Mouse (Mus musculus) embryonic facial prominence, embryonic 12.5 days (tissue): Measurements from ENCODE around the gene Ddx28. TPM values are rescaled to one million over a fixed set of nuclear protein-coding genes. Genes with fewer than 3 reads are reported as not detected.
"Not testable (repeated sequence)": the region's sequence is repeated elsewhere in the genome, so short reads cannot be mapped to it uniquely, and the experiment has no call there.

Experiments
- ATAC-seq: fragments of 200-750 bp; cut with Nextera tagmentation; 2 replicates; pipeline ENCODE4 v1.8.0; 2017; ENCODE audit not compliant: insufficient number of reproducible peaks, insufficient read depth, low FRiP score, low TSS enrichment
- H3K27ac ChIP-seq: fragments of 300-500 bp; sonication (generic); 2 replicates; pipeline ENCODE4 v1.5.1; 2016; ENCODE audit warnings: mild to moderate bottlenecking
- H3K27me3 ChIP-seq: fragments of 300-500 bp; sonication (generic); 2 replicates; pipeline ENCODE4 v1.6.1; 2016; ENCODE audit warnings: mild to moderate bottlenecking, moderate library complexity
- H3K36me3 ChIP-seq: fragments of 300-500 bp; sonication (generic); 2 replicates; pipeline ENCODE4 v1.6.1; 2016; ENCODE audit warnings: mild to moderate bottlenecking
- H3K4me1 ChIP-seq: fragments of 300-500 bp; sonication (generic); 2 replicates; pipeline ENCODE4 v1.6.1; 2016
- H3K4me2 ChIP-seq: fragments of 300-500 bp; sonication (generic); replicated peaks from 2 replicates; pipeline ENCODE4 v1.6.1; 2016; ENCODE audit warnings: mild to moderate bottlenecking, moderate library complexity
- H3K4me3 ChIP-seq: fragments of 300-500 bp; sonication (generic); 2 replicates; pipeline ENCODE4 v1.5.1; 2016; ENCODE audit warnings: mild to moderate bottlenecking
- H3K9ac ChIP-seq: fragments of 300-500 bp; sonication (generic); 2 replicates; pipeline ENCODE4 v1.6.1; 2016; ENCODE audit warnings: mild to moderate bottlenecking, moderate library complexity
- H3K9me3 ChIP-seq: fragments of 300-500 bp; sonication (generic); 2 replicates; pipeline ENCODE4 v1.6.1; 2016; ENCODE audit warnings: mild to moderate bottlenecking, moderate library complexity
- WGBS: fragments of 180-500 bp; shearing (Covaris S2); methylation state at CpG from one replicate; pipeline ENCODE4 v1.1.7; 2016; 5-methylcytosine and 5-hydroxymethylcytosine counted together
- polyA plus RNA-seq: library from polyadenylated mRNA; unstranded; fragments of >200 nt; fragmentation: Nextera tagmentation; extraction: Ambion mirVana; gene quantifications from 2 replicates; pipeline ENCODE4 v1.2.1, GENCODE M21; 2016

Gene Ddx28
- polyA plus RNA-seq, 1 experiment from 2014 or later, result 22.6 TPM

DNA sequence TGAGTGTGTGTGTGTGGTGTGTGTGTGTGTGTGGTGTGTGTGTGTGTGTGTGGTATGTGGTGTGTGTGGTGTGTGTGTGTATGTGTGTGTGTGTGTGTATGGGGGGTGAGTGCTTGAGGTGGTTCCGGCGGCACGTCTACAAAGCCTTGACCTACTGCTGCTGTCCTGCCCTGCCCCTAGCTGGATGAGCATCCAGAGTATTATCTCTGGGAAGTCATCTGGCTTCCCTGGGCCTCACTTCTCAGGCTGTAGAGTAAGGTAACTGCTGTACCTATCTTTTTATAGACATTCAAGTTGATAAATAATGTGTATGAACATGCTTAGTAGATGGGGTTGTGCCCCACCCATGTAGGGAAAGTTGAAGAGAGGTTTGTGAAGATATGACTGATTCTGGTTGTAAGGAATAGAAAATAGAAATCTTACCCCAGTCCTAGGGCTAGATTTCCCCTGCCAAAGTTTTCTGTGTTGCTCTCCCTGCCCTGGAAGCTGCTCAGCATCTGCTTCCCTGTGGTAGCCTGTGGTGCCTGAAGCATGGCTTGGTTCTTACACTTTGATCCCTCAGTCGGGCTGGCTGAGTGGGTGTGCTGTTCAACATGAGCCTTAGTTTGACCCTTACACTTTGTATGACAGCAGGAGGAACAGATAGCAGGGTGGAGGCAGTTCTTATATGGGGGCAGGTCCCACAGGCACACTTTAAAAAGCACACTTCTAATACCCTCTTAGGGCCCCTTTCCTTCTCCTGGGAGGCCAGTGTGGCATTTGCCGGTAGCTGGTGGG lies 36.4 kb upstream of the Ddx28 start:
- ATAC-seq, result no peak
- Histone ChIP-seq H3K9ac (no peak overlapping the region), H3K9me3 (no peaks in the 10 kb centered on the region), H3K4me1 (no peaks in the 10 kb centered on the region), H3K4me3 (no peak overlapping the region), H3K27ac (no peak overlapping the region), H3K27me3 (no peaks in the 10 kb centered on the region), H3K4me2 (no peak overlapping the region), H3K36me3 (peaks cover 25% of the 10 kb centered on the region; the same call in 1 of the 2 replicates)
- WGBS, result 80% methylated on average over 5 of the region's 5 CpGs

DNA sequence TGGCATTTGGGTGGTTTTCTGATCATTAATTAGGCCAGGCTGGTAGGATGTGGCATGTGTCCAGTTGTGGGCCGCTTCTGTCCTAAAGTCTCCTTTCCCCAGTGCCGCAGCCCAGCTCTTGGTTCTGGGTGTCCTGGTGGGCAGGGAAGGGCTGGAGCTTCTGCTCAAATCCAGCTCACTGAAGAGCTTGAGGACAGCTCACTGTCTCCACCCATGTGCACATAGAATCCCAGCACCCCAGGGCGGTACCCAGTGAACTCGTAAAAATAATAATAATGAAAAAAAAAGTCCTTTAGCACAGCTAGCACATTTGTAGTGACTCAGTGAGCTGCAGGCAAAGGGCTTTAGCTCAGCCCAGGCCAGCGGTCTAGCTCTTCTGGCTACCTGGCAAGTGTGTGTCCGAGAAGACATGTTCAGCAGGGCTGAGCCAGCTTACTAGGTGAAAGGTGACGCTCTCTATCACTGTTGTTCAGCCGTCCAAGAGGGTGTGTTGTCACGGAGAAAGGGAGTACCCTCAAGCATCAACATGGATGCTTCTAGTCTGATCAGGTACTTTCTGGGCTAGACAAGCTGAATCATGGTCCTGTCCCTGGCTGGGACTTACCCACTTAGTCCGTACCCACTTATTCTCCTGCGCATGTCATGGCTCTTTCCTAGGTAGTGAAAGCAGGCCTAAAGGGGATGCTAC lies 35.3 kb upstream of the Ddx28 start:
- H3K4me1 ChIP-seq, result no peaks in the 10 kb centered on the region
- no peak for ATAC-seq
- H3K27me3 ChIP-seq, result no peaks in the 10 kb centered on the region
- no peak overlapping the region for H3K4me2 ChIP-seq
- H3K9me3 ChIP-seq, result no peaks in the 10 kb centered on the region
- no peak overlapping the region for H3K4me3 ChIP-seq
- no peak overlapping the region for H3K27ac ChIP-seq
- H3K36me3 ChIP-seq, result peaks cover 16% of the 10 kb centered on the region; the same call in 1 of the 2 replicates
- WGBS, result 94% methylated on average over 11 of the region's 11 CpGs
- no peak overlapping the region for H3K9ac ChIP-seq

DNA sequence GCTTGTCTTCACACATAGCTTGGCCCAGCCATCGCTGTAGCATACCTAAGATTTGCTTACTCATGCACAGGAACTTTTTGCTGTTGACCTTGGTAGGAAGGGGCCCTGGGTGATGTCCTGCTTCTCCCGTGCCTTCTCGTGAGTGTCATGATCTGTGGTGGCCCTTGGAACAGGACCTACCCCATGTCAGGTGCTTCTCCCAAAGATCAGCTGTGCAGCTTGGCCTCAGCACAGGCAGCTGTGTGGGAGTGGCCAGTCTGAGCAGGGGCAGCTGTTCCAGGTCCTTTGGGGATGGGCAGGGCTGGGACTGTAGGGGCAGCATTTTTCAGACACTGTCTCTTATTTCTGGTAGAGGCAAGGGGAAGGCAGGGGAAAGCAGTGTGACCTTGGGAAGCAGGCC lies 32.5 kb upstream of the Ddx28 start:
- no peak overlapping the region for H3K4me2 ChIP-seq
- ATAC-seq, result no peak
- H3K4me1 ChIP-seq, result no peaks in the 10 kb centered on the region
- no peaks in the 10 kb centered on the region for H3K27me3 ChIP-seq
- peaks cover 6% of the 10 kb centered on the region; the same call in 1 of the 2 replicates for H3K36me3 ChIP-seq
- H3K27ac ChIP-seq, result no peak overlapping the region
- no peak overlapping the region for H3K4me3 ChIP-seq
- H3K9ac ChIP-seq, result no peak overlapping the region
- H3K9me3 ChIP-seq, result no peaks in the 10 kb centered on the region
- 93% methylated on average over 3 of the region's 3 CpGs for WGBS

DNA sequence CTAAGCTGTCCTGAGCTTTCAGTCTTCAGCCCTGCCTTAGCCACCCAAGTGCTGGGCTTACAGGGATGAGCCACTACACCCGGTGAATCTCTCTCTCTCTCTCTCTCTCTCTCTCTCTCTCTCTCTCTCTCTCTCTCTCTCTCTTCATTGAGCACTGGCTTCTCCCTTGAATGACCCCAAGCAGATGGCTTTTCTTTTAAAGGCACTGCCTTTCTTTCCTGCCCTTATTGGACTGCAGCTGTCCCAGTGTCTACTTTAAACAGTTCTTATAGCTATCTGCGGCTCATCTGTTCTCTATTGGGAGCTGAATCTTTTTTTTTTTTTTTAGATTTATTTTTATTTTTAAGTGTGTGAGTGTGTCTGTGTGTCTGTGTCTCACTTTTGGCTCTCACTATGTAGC lies 31.4 kb upstream of the Ddx28 start:
- H3K4me3 ChIP-seq, result no peak overlapping the region
- ATAC-seq, result no peak
- H3K36me3 ChIP-seq, result peaks cover 6% of the 10 kb centered on the region; the same call in 1 of the 2 replicates
- 83% methylated on average over 2 of the region's 2 CpGs for WGBS
- no peak overlapping the region for H3K9ac ChIP-seq
- H3K27ac ChIP-seq, result no peak overlapping the region
- no peak overlapping the region for H3K4me2 ChIP-seq
- H3K9me3 ChIP-seq, result no peaks in the 10 kb centered on the region
- no peaks in the 10 kb centered on the region for H3K4me1 ChIP-seq
- no peaks in the 10 kb centered on the region for H3K27me3 ChIP-seq

DNA sequence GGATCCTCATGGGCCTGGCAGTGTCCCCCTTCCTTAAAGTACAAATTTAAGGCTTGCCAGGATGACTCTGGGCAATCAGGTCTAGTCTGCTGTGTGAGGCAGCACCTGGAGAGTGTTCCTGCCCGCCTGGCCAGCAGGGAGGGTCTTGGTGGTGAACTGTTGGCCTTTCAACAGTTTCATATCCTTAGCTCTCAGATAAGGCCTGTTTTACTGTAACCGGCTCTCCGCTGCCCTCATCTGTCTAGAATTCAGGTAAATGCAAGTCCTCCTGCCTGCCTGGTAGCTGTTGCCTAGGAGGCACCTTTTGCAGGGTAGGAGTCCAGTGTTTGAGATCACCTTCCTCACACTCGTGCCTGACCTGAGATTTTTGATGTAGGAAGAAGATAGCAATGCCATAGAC lies 28.5 kb upstream of the Ddx28 start:
- ATAC-seq, result no peak
- Histone ChIP-seq H3K27ac (no peak overlapping the region), H3K4me1 (no peaks in the 10 kb centered on the region), H3K9ac (no peak overlapping the region), H3K4me2 (no peak overlapping the region), H3K9me3 (no peaks in the 10 kb centered on the region), H3K27me3 (no peaks in the 10 kb centered on the region), H3K4me3 (no peak overlapping the region), H3K36me3 (peaks cover 8% of the 10 kb centered on the region; the same call in 1 of the 2 replicates)
- 67% methylated on average over 4 of the region's 4 CpGs for WGBS

DNA sequence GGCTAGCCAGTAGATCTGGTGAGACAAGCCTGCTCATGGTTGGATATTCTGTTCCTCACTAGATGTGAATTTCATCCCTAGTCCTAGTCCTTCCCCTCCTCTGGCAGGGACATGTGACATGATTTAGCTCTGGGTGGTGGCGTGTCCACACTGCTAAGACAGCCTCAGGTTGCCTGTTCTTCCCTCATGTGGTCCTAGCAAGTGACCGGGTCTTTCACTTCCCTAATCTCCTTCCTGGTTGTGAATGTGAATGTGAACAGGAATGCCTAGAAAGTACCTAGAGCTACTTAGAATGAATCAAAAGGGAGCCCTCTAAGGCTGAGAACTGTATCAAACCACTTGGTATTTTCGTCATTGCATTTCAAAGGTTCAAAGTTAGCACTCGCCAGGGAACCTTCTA lies 27.9 kb upstream of the Ddx28 start:
- H3K4me2 ChIP-seq, result no peak overlapping the region
- H3K9me3 ChIP-seq, result no peaks in the 10 kb centered on the region
- no peak overlapping the region for H3K4me3 ChIP-seq
- no peak overlapping the region for H3K9ac ChIP-seq
- H3K27ac ChIP-seq, result no peak overlapping the region
- H3K27me3 ChIP-seq, result no peaks in the 10 kb centered on the region
- ATAC-seq, result no peak
- 83% methylated on average over 4 of the region's 4 CpGs for WGBS
- no peaks in the 10 kb centered on the region for H3K4me1 ChIP-seq
- H3K36me3 ChIP-seq, result peaks cover 8% of the 10 kb centered on the region; the same call in 1 of the 2 replicates

DNA sequence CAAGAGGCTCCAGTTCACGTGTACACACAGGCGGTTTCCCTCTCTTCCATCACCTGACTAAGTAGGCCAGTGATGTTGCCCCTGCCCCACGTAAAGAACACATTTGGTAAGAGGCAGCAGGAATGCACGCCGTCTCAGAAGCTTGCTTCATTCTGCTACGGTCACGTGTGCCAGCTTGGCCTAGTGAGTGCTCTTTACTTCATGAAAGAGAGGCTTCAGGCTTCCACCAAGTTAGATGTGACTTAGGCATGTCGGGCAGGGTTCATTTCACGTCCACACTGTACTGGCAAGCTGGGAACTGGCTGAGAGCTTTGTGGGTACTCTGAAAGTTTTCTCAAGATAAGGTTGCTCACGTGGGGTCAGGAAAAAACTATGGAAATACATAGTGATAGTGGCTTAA lies 27.0 kb upstream of the Ddx28 start:
- Histone ChIP-seq H3K9ac (no peak overlapping the region), H3K4me3 (no peak overlapping the region), H3K9me3 (no peaks in the 10 kb centered on the region), H3K4me1 (no peaks in the 10 kb centered on the region), H3K4me2 (no peak overlapping the region), H3K27ac (no peak overlapping the region), H3K36me3 (peaks cover 10% of the 10 kb centered on the region; the same call in 1 of the 2 replicates), H3K27me3 (no peaks in the 10 kb centered on the region)
- 92% methylated on average over 10 of the region's 10 CpGs for WGBS
- ATAC-seq, result no peak

DNA sequence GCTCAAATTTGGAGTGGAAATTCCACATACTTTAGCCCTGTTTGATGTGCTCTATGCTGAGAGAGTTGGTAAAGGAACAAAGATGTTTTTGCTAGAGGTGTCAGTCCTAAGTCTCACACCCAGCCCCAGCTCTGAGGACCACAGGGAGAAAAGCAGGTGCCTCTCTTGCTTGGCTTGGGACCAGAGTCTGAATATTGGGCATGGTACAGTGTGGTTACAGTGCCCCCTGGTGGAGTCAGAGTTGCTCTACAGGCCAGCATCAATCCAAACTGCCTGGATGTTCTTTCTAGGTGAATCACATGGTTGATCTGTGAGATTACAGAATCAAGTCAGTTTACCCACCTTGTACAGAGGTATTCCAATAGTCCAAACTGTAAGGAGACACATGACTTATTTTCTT lies 10.8 kb upstream of the Ddx28 start:
- Histone ChIP-seq H3K36me3 (peaks cover 19% of the 10 kb centered on the region), H3K27ac (no peak overlapping the region), H3K9ac (no peak overlapping the region), H3K9me3 (no peaks in the 10 kb centered on the region), H3K27me3 (no peaks in the 10 kb centered on the region), H3K4me2 (no peak overlapping the region), H3K4me1 (no peaks in the 10 kb centered on the region), H3K4me3 (no peak overlapping the region)
- 0 out of 2 replicates have a peak, but pooled peaks have one; percentile 15 for ATAC-seq

DNA sequence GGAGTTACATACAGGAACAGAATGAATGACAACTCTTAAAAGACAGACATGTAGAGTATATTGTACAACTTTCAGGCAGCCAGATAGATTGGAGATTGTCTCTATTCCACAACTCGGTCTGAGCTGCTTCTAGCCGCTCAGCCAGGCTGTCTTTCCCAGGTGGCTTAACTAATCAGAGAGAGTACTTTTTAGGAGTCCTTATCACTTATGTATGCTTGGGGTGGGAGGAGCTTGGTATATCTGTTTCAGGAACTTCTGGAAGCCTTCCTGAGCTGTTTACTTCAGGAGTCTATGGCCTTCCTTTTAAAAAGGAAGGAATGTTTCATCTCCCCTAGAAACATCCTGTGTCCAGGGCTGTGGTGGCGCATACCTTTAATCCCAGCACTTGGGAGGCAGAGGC lies 6.4 kb upstream of the Ddx28 start:
- H3K4me1 ChIP-seq, result no peaks in the 10 kb centered on the region
- peaks cover 23% of the 10 kb centered on the region; the same call in 1 of the 2 replicates for H3K36me3 ChIP-seq
- H3K4me2 ChIP-seq, result no peak overlapping the region
- H3K9me3 ChIP-seq, result no peaks in the 10 kb centered on the region
- 85% methylated on average over 3 of the region's 3 CpGs for WGBS
- H3K9ac ChIP-seq, result no peak overlapping the region
- H3K4me3 ChIP-seq, result no peak overlapping the region
- H3K27me3 ChIP-seq, result no peaks in the 10 kb centered on the region
- H3K27ac ChIP-seq, result no peak overlapping the region
- ATAC-seq, result no peak

DNA sequence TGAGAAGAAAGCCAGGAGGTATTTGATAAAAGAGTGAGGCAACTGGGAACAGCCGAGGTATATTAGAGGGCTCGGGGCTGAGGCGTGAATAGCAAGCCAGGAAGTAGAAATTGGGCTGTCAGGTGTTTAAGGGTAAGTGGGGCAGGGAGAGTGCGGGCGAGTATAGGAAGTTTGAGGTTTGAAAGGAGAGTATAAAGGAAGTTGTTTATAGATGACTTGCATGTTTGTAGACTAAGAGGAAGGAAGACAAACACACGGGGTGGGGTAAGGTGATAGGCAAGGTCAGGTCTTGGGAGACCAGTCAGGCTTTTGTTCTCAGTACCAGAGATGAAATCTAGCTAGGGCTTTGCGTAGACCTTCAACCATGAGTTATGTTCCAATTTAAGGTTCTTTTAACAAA lies 5.4 kb upstream of the Ddx28 start:
- whole genome bisulfite sequencing, result 94% methylated on average over 7 of the region's 7 CpGs
- no peaks in the 10 kb centered on the region for H3K9me3 ChIP-seq

DNA sequence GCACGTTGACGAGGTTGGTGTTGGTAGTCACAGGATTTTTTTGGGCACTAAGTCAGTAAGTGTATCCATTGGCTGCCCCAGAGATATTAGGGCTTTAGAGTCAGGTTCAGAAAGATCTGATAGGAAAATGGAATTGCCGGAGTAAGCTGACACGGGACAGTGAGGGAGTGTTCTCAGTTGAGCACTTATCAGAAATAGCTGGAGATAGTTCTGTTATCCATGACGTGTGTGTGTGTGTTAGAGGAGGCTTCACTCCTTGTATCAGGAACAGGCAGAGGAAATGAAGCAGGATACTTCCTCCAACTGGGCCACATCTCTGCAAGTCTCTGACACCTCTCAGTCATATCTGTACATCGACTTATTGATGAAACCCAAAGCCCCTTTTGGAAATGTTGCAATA lies 4.6 kb upstream of the Ddx28 start:
- Histone ChIP-seq H3K36me3 (peaks cover 21% of the 10 kb centered on the region; the same call in 1 of the 2 replicates), H3K9ac (no peak overlapping the region), H3K27me3 (no peaks in the 10 kb centered on the region), H3K9me3 (no peaks in the 10 kb centered on the region), H3K4me2 (no peak overlapping the region), H3K27ac (no peak overlapping the region), H3K4me1 (no peaks in the 10 kb centered on the region), H3K4me3 (no peak overlapping the region)
- ATAC-seq, result no peak
- WGBS, result 96% methylated on average over 6 of the region's 6 CpGs

More for the DNA sequence above, 5.4 kb upstream of the Ddx28 start:
- no peak overlapping the region for H3K4me2 ChIP-seq
- H3K4me3 ChIP-seq, result no peak overlapping the region
- no peaks in the 10 kb centered on the region for H3K27me3 ChIP-seq
- no peak for ATAC-seq
- peaks cover 23% of the 10 kb centered on the region; the same call in 1 of the 2 replicates for H3K36me3 ChIP-seq
- H3K4me1 ChIP-seq, result no peaks in the 10 kb centered on the region
- no peak overlapping the region for H3K9ac ChIP-seq
- H3K27ac ChIP-seq, result no peak overlapping the region

DNA sequence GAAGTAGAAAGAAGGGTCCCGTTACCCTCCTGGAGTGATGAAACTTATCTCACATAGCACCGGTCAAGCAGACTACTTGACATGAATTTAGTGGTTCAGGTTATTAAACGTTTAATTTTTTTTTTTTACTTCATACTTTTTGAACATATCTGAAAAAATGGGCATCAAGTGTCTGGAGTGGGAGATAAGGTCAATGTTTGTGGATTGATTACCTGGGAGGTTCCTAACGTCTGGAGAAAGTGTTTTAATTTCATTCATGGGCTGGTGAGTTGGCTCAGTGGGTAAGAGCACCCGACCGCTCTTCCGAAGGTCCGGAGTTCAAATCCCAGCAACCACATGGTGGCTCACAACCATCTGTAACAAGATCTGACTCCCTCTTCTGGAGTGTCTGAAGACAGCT lies 521 bp upstream of the Ddx28 start:
- H3K36me3 ChIP-seq, result peaks cover 14% of the 10 kb centered on the region
- WGBS, result 83% methylated on average over 8 of the region's 8 CpGs
- H3K27ac ChIP-seq, H3K9me3 ChIP-seq, H3K27me3 ChIP-seq, ATAC-seq: not testable (repeated sequence)
- H3K4me3 ChIP-seq, result peak overlapping the region; percentile 99
- H3K4me2 ChIP-seq, result peak overlapping the region; percentile 99
- H3K4me1 ChIP-seq, result peaks cover 11% of the 10 kb centered on the region
- H3K9ac ChIP-seq, result peak overlapping the region; percentile 86; the same call in 1 of the 2 replicates
